Mouse (Mus musculus): ENCODE measurements around the gene Myh1.

Gene Myh1

GRCm38 (mm10) chr11:67199752-67200151 is at the start of gene Myh1:
TSS of gene Myh1 (plus strand) at chr11:67200052.
- in situ Hi-C loops (cut with MboI, MseI): no loop called here

- in situ Hi-C loops (cut with MboI, MseI): loop anchor here in 1 of 2 experiments (10.0 kb wide), 1 partner anchor 1625 kb away; no protein-coding TSS in a partner anchor
Measured at GRCm38 (mm10) chr11:67150237-67150636, 49.6 kb upstream of the Myh1 start.

GRCm38 (mm10) chr11:67151159-67151558 is 48.7 kb upstream of the Myh1 start:
- in situ Hi-C loops (cut with MboI, MseI): loop anchor here in 1 of 2 experiments (10.0 kb wide), 1 partner anchor 1626 kb away; no protein-coding TSS in a partner anchor

- in situ Hi-C loops (cut with MboI, MseI): loop anchor here in 1 of 2 experiments (10.0 kb wide), 1 partner anchor 1627 kb away; no protein-coding TSS in a partner anchor
Measured at GRCm38 (mm10) chr11:67151651-67152630, 47.9 kb upstream of the Myh1 start.

GRCm38 (mm10) chr11:67153123-67153522 is 46.7 kb upstream of the Myh1 start:
- in situ Hi-C loops (cut with MboI, MseI): loop anchor here in 1 of 2 experiments (10.0 kb wide), 1 partner anchor 1628 kb away; no protein-coding TSS in a partner anchor

GRCm38 (mm10) chr11:67153843-67154242 is 46.0 kb upstream of the Myh1 start:
- in situ Hi-C loops (cut with MboI, MseI): loop anchor here in 1 of 2 experiments (10.0 kb wide), 1 partner anchor 1629 kb away; no protein-coding TSS in a partner anchor

- in situ Hi-C loops (cut with MboI, MseI): loop anchor here in 1 of 2 experiments (10.0 kb wide), 1 partner anchor 1631 kb away; no protein-coding TSS in a partner anchor
Measured at GRCm38 (mm10) chr11:67155650-67156049, 44.2 kb upstream of the Myh1 start.

GRCm38 (mm10) chr11:67160131-67160530 is 39.7 kb upstream of the Myh1 start:
- in situ Hi-C loops (cut with MboI, MseI): no loop called here

GRCm38 (mm10) chr11:67163701-67164100 is 36.2 kb upstream of the Myh1 start:
- in situ Hi-C loops (cut with MboI, MseI): no loop called here

- in situ Hi-C loops (cut with MboI, MseI): no loop called here
Measured at GRCm38 (mm10) chr11:67164851-67165250, 35.0 kb upstream of the Myh1 start.

GRCm38 (mm10) chr11:67169301-67169700 is 30.6 kb upstream of the Myh1 start:
- in situ Hi-C loops (cut with MboI, MseI): no loop called here

GRCm38 (mm10) chr11:67170727-67171126 is 29.1 kb upstream of the Myh1 start, which contains the start of gene Myh2:
TSS of gene Myh2 (plus strand) at chr11:67171027.
- in situ Hi-C loops (cut with MboI, MseI): no loop called here

GRCm38 (mm10) chr11:67172439-67172838 is 27.4 kb upstream of the Myh1 start:
- in situ Hi-C loops (cut with MboI, MseI): no loop called here

GRCm38 (mm10) chr11:67176376-67176775 is 23.5 kb upstream of the Myh1 start:
- in situ Hi-C loops (cut with MboI, MseI): no loop called here

- in situ Hi-C loops (cut with MboI, MseI): no loop called here
Measured at GRCm38 (mm10) chr11:67190316-67190715, 9.5 kb upstream of the Myh1 start.

GRCm38 (mm10) chr11:67190814-67191213 is 9.0 kb upstream of the Myh1 start:
- in situ Hi-C loops (cut with MboI, MseI): no loop called here

GRCm38 (mm10) chr11:67191496-67191895 is 8.4 kb upstream of the Myh1 start:
- in situ Hi-C loops (cut with MboI, MseI): no loop called here

- in situ Hi-C loops (cut with MboI, MseI): no loop called here
Measured at GRCm38 (mm10) chr11:67199321-67199720, 531 bp upstream of the Myh1 start.

- in situ Hi-C loops (cut with MboI, MseI): no loop called here
Measured at GRCm38 (mm10) chr11:67204766-67205165, 4.9 kb downstream of the Myh1 start.

- in situ Hi-C loops (cut with MboI, MseI): no loop called here
Measured at GRCm38 (mm10) chr11:67221803-67222202, 22.0 kb downstream of the Myh1 start.

- in situ Hi-C loops (cut with MboI, MseI): no loop called here
Measured at GRCm38 (mm10) chr11:67224466-67224865, 24.6 kb downstream of the Myh1 start.

- in situ Hi-C loops (cut with MboI, MseI): no loop called here
Measured at GRCm38 (mm10) chr11:67228731-67229130, 28.9 kb downstream of the Myh1 start.
